ENCODE assay signal across 8 mouse cellular contexts in genomic region chr7:141561682-141562391, GRCm38 (mm10). TPM values are rescaled to one million over a fixed set of nuclear protein-coding genes. Genes with fewer than 3 reads are reported as not detected.
A peak's percentile ranks its signal among the peaks of the same experiment; 100 is the strongest.
DNase-seq lines count a peak whose midpoint lies in the region; ATAC-seq and TF ChIP-seq lines count a peak whose summit lies in the region.

TSS of gene Ap2a2 (plus strand) at chr7:141562173.

- WGBS in forebrain, embryonic 13.5 days, result under 1% methylated on average over 70 of the region's 72 CpGs
- WGBS in large intestine, adult 2 months, result under 1% methylated on average over 72 of the region's 72 CpGs
- under 1% methylated on average over 58 of the region's 72 CpGs for WGBS in liver, postnatal 0 days (ENCODE audit: insufficient replicate concordance)
- under 1% methylated on average over 67 of the region's 72 CpGs for WGBS in neural tube, embryonic 14.5 days

- peak within 1 kb of the TSS; percentile 78 for H3K27ac ChIP-seq in forebrain, embryonic 13.5 days
- peak within 1 kb of the TSS; percentile 88 for H3K27ac ChIP-seq in liver, postnatal 0 days (ENCODE audit: low read depth)
- peak within 1 kb of the TSS; percentile 85 for H3K27ac ChIP-seq in neural tube, embryonic 14.5 days (ENCODE audit: low read depth, low read length)

- TF ChIP-seq CTCF in E14TG2a.4 (conservative IDR thresholded peaks at IDR 0.05; ENCODE audit: low read length), result no peak
- no peak for TF ChIP-seq CTCF in liver, postnatal 0 days (IDR thresholded peaks at IDR 0.05; ENCODE audit: low read depth)

- DNase-seq in c-Kit-positive CD71-positive TER-119-positive erythroid progenitor cells, embryonic 14.5 days (ENCODE audit: low spot score), result peak; percentile 92
- peak; percentile 92 for DNase-seq in heart, postnatal 10 days
- peak; percentile 76 for DNase-seq in large intestine, adult 2 months (ENCODE audit: low read depth, low spot score)
- DNase-seq in liver, postnatal 0 days, result peak; percentile 98
- peak; percentile 95 for DNase-seq in testis, postnatal 10 days (ENCODE audit: low spot score)

- TF ChIP-seq EP300 in liver, postnatal 0 days (IDR thresholded peaks at IDR 0.05; ENCODE audit: low read depth), result no peak

- peaks cover 3% of the 10 kb centered on the region; the same call in 1 of the 2 replicates for H3K27me3 ChIP-seq in E14TG2a.4 (ENCODE audit: insufficient read depth, low read length)
- H3K27me3 ChIP-seq in forebrain, embryonic 13.5 days, result peaks cover 5% of the 10 kb centered on the region; the same call in 1 of the 2 replicates
- no peaks in the 10 kb centered on the region for H3K27me3 ChIP-seq in liver, postnatal 0 days (ENCODE audit: insufficient read depth, low read length)
- H3K27me3 ChIP-seq in neural tube, embryonic 14.5 days (ENCODE audit: control insufficient read depth, insufficient read depth, low read length), result no peaks in the 10 kb centered on the region; the same call in 1 of the 2 replicates

- peaks cover 20% of the 10 kb centered on the region for H3K36me3 ChIP-seq in E14TG2a.4 (ENCODE audit: insufficient read depth, low read length)
- H3K36me3 ChIP-seq in forebrain, embryonic 13.5 days (ENCODE audit: poor library complexity, severe bottlenecking), result no peaks in the 10 kb centered on the region
- peaks cover 6% of the 10 kb centered on the region; the same call in 1 of the 2 replicates for H3K36me3 ChIP-seq in liver, postnatal 0 days (replicated peaks; ENCODE audit: insufficient read depth, low read length)
- no peaks in the 10 kb centered on the region for H3K36me3 ChIP-seq in neural tube, embryonic 14.5 days (ENCODE audit: control insufficient read depth, insufficient read depth, low read length)

- peak within 1 kb of the TSS; percentile 95 for H3K4me3 ChIP-seq in E14TG2a.4 (replicated peaks; ENCODE audit: low read length)
- H3K4me3 ChIP-seq in forebrain, embryonic 13.5 days, result peak within 1 kb of the TSS; percentile 97
- H3K4me3 ChIP-seq in liver, postnatal 0 days (ENCODE audit: low read depth, low read length), result peak within 1 kb of the TSS; percentile 99
- peak within 1 kb of the TSS; percentile 100 for H3K4me3 ChIP-seq in neural tube, embryonic 14.5 days (ENCODE audit: low read depth, low read length)

- intact Hi-C loops in heart, postnatal 10 days (cut with DNase I), result no loop called here

- peak within 1 kb of the TSS; percentile 98 for H3K9ac ChIP-seq in forebrain, embryonic 13.5 days
- peak within 1 kb of the TSS; percentile 98 for H3K9ac ChIP-seq in liver, postnatal 0 days (replicated peaks)
- peak within 1 kb of the TSS; percentile 95 for H3K9ac ChIP-seq in neural tube, embryonic 14.5 days (replicated peaks; ENCODE audit: low read depth, low read length)

- peaks cover 44% of the 10 kb centered on the region for H3K4me1 ChIP-seq in E14TG2a.4 (replicated peaks; ENCODE audit: low read depth, low read length)
- peaks cover 32% of the 10 kb centered on the region for H3K4me1 ChIP-seq in forebrain, embryonic 13.5 days
- peaks cover 72% of the 10 kb centered on the region for H3K4me1 ChIP-seq in liver, postnatal 0 days (ENCODE audit: insufficient read depth)
- peaks cover 18% of the 10 kb centered on the region for H3K4me1 ChIP-seq in neural tube, embryonic 14.5 days (ENCODE audit: control insufficient read depth, insufficient read depth, low read length)

- ATAC-seq in forebrain, embryonic 13.5 days, result peak; percentile 96
- ATAC-seq in liver, postnatal 0 days, result peak; percentile 92
- ATAC-seq in neural tube, embryonic 14.5 days (ENCODE audit: low read depth), result peak; percentile 95

- H3K9me3 ChIP-seq in E14TG2a.4 (ENCODE audit: low read length), result no peaks in the 10 kb centered on the region
- H3K9me3 ChIP-seq in forebrain, embryonic 13.5 days (replicated peaks), result no peaks in the 10 kb centered on the region
- no peaks in the 10 kb centered on the region for H3K9me3 ChIP-seq in liver, postnatal 0 days (ENCODE audit: low read length)
- H3K9me3 ChIP-seq in neural tube, embryonic 14.5 days (ENCODE audit: control insufficient read depth, low read length), result no peaks in the 10 kb centered on the region

- H3K4me2 ChIP-seq in forebrain, embryonic 13.5 days, result peak within 1 kb of the TSS; percentile 83
- peak within 1 kb of the TSS; percentile 93 for H3K4me2 ChIP-seq in liver, postnatal 0 days (ENCODE audit: low read depth, low read length)
- H3K4me2 ChIP-seq in neural tube, embryonic 14.5 days (ENCODE audit: low read depth, low read length), result peak within 1 kb of the TSS; percentile 58

RNA-seq across cellular contexts. Expression of gene Ap2a2, which starts in this region (rescaled TPM):
- polyA plus RNA-seq in forebrain, embryonic 13.5 days (2015; fragmentation: Nextera tagmentation; extraction: Ambion mirVana), result 83.2 and 93.1 TPM in 2 replicates
- total RNA-seq in heart, postnatal 10 days (2021), result 10 to 100 TPM; 60.4 to 60.9 TPM
- polyA plus RNA-seq in large intestine, adult 2 months (2012; rRNA removed), result 66.6 and 81.1 TPM in 2 replicates
- 27.8 and 33.8 TPM in 2 replicates for polyA plus RNA-seq in liver, postnatal 0 days (2015; fragmentation: Nextera tagmentation; extraction: Ambion mirVana)
- polyA plus RNA-seq in neural tube, embryonic 14.5 days (2014; fragmentation: Nextera tagmentation; extraction: Ambion mirVana), result 98.5 and 125 TPM in 2 replicates

Comparison
In these comparisons a context has a peak if more than half of its experiments do, and no peak if none do; other contexts are left out.
1. Peak in every context shown above with its lines: DNase-seq, ATAC-seq, H3K4me3 ChIP-seq and H3K27ac ChIP-seq.